Mouse (Mus musculus): ENCODE data around the gene Iyd. TPM values are rescaled to one million over a fixed set of nuclear protein-coding genes. Genes with fewer than 3 reads are reported as not detected.
A peak's percentile ranks its signal among the peaks of the same experiment; 100 is the strongest.
"Not testable (repeated sequence)": the region's sequence is repeated elsewhere in the genome, so short reads cannot be mapped to it uniquely, and the experiment has no call there.

The Iyd gene
- 0.68 and 0.87 TPM in 2 replicates for polyA plus RNA-seq (2015; fragmentation: Nextera tagmentation; extraction: Ambion mirVana)

- no peaks in the 10 kb centered on the region for H3K9me3 ChIP-seq (ENCODE audit: control insufficient read depth, low read length)
- no peak within 1 kb of the TSS for H3K27ac ChIP-seq (ENCODE audit: low read depth, low read length)
- no peaks in the 10 kb centered on the region for H3K36me3 ChIP-seq (ENCODE audit: control insufficient read depth, insufficient read depth, low read length)
- WGBS, result 79% methylated on average over 16 of the region's 16 CpGs
- no peaks in the 10 kb centered on the region; the same call in 1 of the 2 replicates for H3K4me1 ChIP-seq (ENCODE audit: control insufficient read depth, insufficient read depth, low read depth, low read length)
- no peak within 1 kb of the TSS for H3K9ac ChIP-seq (ENCODE audit: low read depth, low read length)
- H3K4me2 ChIP-seq (ENCODE audit: low read length), result no peak within 1 kb of the TSS
- no peak for ATAC-seq
- 0 out of 2 replicates have a peak, but pooled peaks cover 3% of the 10 kb centered on the region for H3K27me3 ChIP-seq (replicated peaks; ENCODE audit: control insufficient read depth, insufficient read depth, low read length)
- H3K4me3 ChIP-seq (ENCODE audit: low read length), result no peak within 1 kb of the TSS
Measured at GRCm38 (mm10) chr10:3540003-3540827, at the start of gene Iyd. Gene Iyd, plus strand, starts transcription at chr10:3540240.

- no peaks in the 10 kb centered on the region for H3K9me3 ChIP-seq (ENCODE audit: control insufficient read depth, low read length)
- 51% methylated on average over 2 of the region's 2 CpGs for WGBS
- no peaks in the 10 kb centered on the region for H3K27me3 ChIP-seq (replicated peaks; ENCODE audit: control insufficient read depth, insufficient read depth, low read length)
- no peaks in the 10 kb centered on the region for H3K36me3 ChIP-seq (ENCODE audit: control insufficient read depth, insufficient read depth, low read length)
- no peak overlapping the region for H3K4me3 ChIP-seq (ENCODE audit: low read length)
- no peak overlapping the region for H3K4me2 ChIP-seq (ENCODE audit: low read length)
- H3K27ac ChIP-seq (ENCODE audit: low read depth, low read length), result no peak overlapping the region
- no peaks in the 10 kb centered on the region for H3K4me1 ChIP-seq (ENCODE audit: control insufficient read depth, insufficient read depth, low read depth, low read length)
- H3K9ac ChIP-seq (ENCODE audit: low read depth, low read length), result no peak overlapping the region
- peak; percentile 73; the same call in 1 of the 2 replicates for ATAC-seq
Measured at GRCm38 (mm10) chr10:3496791-3497190, 43.2 kb upstream of the Iyd start.

GRCm38 (mm10) chr10:3500846-3501245 is 39.2 kb upstream of the Iyd start:
- H3K4me1 ChIP-seq (ENCODE audit: control insufficient read depth, insufficient read depth, low read depth, low read length); H3K9me3 ChIP-seq (ENCODE audit: control insufficient read depth, low read length); H3K36me3 ChIP-seq (ENCODE audit: control insufficient read depth, insufficient read depth, low read length); H3K4me3 ChIP-seq (ENCODE audit: low read length); H3K4me2 ChIP-seq (ENCODE audit: low read length); H3K27ac ChIP-seq (ENCODE audit: low read depth, low read length); H3K9ac ChIP-seq (ENCODE audit: low read depth, low read length); ATAC-seq; H3K27me3 ChIP-seq (replicated peaks; ENCODE audit: control insufficient read depth, insufficient read depth, low read length): not testable (repeated sequence)
- WGBS, result 81% methylated on average over 6 of the region's 6 CpGs

GRCm38 (mm10) chr10:3507484-3508221 is 32.4 kb upstream of the Iyd start:
- ATAC-seq, result peak; percentile 70
- Histone ChIP-seq H3K9ac (ENCODE audit: low read depth, low read length) (no peak overlapping the region), H3K9me3 (ENCODE audit: control insufficient read depth, low read length) (no peaks in the 10 kb centered on the region), H3K36me3 (ENCODE audit: control insufficient read depth, insufficient read depth, low read length) (no peaks in the 10 kb centered on the region), H3K4me1 (ENCODE audit: control insufficient read depth, insufficient read depth, low read depth, low read length) (peaks cover 8% of the 10 kb centered on the region), H3K4me2 (ENCODE audit: low read length) (no peak overlapping the region), H3K27ac (ENCODE audit: low read depth, low read length) (no peak overlapping the region), H3K4me3 (ENCODE audit: low read length) (no peak overlapping the region), H3K27me3 (replicated peaks; ENCODE audit: control insufficient read depth, insufficient read depth, low read length) (no peaks in the 10 kb centered on the region)
- WGBS, result 41% methylated on average over 8 of the region's 8 CpGs

GRCm38 (mm10) chr10:3508222-3508588 is 31.8 kb upstream of the Iyd start:
- H3K4me3 ChIP-seq (ENCODE audit: low read length), result no peak overlapping the region
- H3K27me3 ChIP-seq (replicated peaks; ENCODE audit: control insufficient read depth, insufficient read depth, low read length), result no peaks in the 10 kb centered on the region
- no peak overlapping the region for H3K27ac ChIP-seq (ENCODE audit: low read depth, low read length)
- H3K36me3 ChIP-seq (ENCODE audit: control insufficient read depth, insufficient read depth, low read length), result no peaks in the 10 kb centered on the region
- H3K4me1 ChIP-seq (ENCODE audit: control insufficient read depth, insufficient read depth, low read depth, low read length), result peaks cover 8% of the 10 kb centered on the region
- WGBS, result 62% methylated on average over 2 of the region's 2 CpGs
- H3K9me3 ChIP-seq (ENCODE audit: control insufficient read depth, low read length), result no peaks in the 10 kb centered on the region
- no peak for ATAC-seq
- no peak overlapping the region for H3K4me2 ChIP-seq (ENCODE audit: low read length)
- no peak overlapping the region for H3K9ac ChIP-seq (ENCODE audit: low read depth, low read length)

GRCm38 (mm10) chr10:3508746-3509145 is 31.3 kb upstream of the Iyd start:
- no peak overlapping the region for H3K9ac ChIP-seq (ENCODE audit: low read depth, low read length)
- no peaks in the 10 kb centered on the region for H3K9me3 ChIP-seq (ENCODE audit: control insufficient read depth, low read length)
- no peak for ATAC-seq
- peaks cover 8% of the 10 kb centered on the region for H3K4me1 ChIP-seq (ENCODE audit: control insufficient read depth, insufficient read depth, low read depth, low read length)
- H3K27me3 ChIP-seq (replicated peaks; ENCODE audit: control insufficient read depth, insufficient read depth, low read length), result no peaks in the 10 kb centered on the region
- no peak overlapping the region for H3K4me3 ChIP-seq (ENCODE audit: low read length)
- no peak overlapping the region for H3K27ac ChIP-seq (ENCODE audit: low read depth, low read length)
- H3K36me3 ChIP-seq (ENCODE audit: control insufficient read depth, insufficient read depth, low read length), result no peaks in the 10 kb centered on the region
- 66% methylated on average over 2 of the region's 2 CpGs for WGBS
- no peak overlapping the region for H3K4me2 ChIP-seq (ENCODE audit: low read length)

- Histone ChIP-seq H3K27me3 (replicated peaks; ENCODE audit: control insufficient read depth, insufficient read depth, low read length) (no peaks in the 10 kb centered on the region), H3K36me3 (ENCODE audit: control insufficient read depth, insufficient read depth, low read length) (no peaks in the 10 kb centered on the region), H3K27ac (ENCODE audit: low read depth, low read length) (peak overlapping the region; percentile 8; the same call in 1 of the 2 replicates), H3K4me1 (ENCODE audit: control insufficient read depth, insufficient read depth, low read depth, low read length) (peaks cover 8% of the 10 kb centered on the region), H3K9me3 (ENCODE audit: control insufficient read depth, low read length) (no peaks in the 10 kb centered on the region), H3K4me2 (ENCODE audit: low read length) (no peak overlapping the region), H3K9ac (ENCODE audit: low read depth, low read length) (no peak overlapping the region), H3K4me3 (ENCODE audit: low read length) (no peak overlapping the region)
- 37% methylated on average over 7 of the region's 7 CpGs for WGBS
- peak; percentile 38 for ATAC-seq
Measured at GRCm38 (mm10) chr10:3509663-3510277, 30.3 kb upstream of the Iyd start.

GRCm38 (mm10) chr10:3510486-3510885 is 29.6 kb upstream of the Iyd start:
- no peak for ATAC-seq
- no peak overlapping the region for H3K27ac ChIP-seq (ENCODE audit: low read depth, low read length)
- 69% methylated on average over 3 of the region's 3 CpGs for WGBS

GRCm38 (mm10) chr10:3511401-3511800 is 28.6 kb upstream of the Iyd start:
- H3K4me3 ChIP-seq (ENCODE audit: low read length), result no peak overlapping the region
- no peak overlapping the region for H3K4me2 ChIP-seq (ENCODE audit: low read length)
- H3K4me1 ChIP-seq (ENCODE audit: control insufficient read depth, insufficient read depth, low read depth, low read length), result peaks cover 8% of the 10 kb centered on the region
- no peaks in the 10 kb centered on the region for H3K36me3 ChIP-seq (ENCODE audit: control insufficient read depth, insufficient read depth, low read length)
- no peaks in the 10 kb centered on the region for H3K9me3 ChIP-seq (ENCODE audit: control insufficient read depth, low read length)
- H3K27me3 ChIP-seq (replicated peaks; ENCODE audit: control insufficient read depth, insufficient read depth, low read length), result no peaks in the 10 kb centered on the region
- no peak overlapping the region for H3K9ac ChIP-seq (ENCODE audit: low read depth, low read length)
- no peak overlapping the region for H3K27ac ChIP-seq (ENCODE audit: low read depth, low read length)
- WGBS, result 68% methylated on average over 3 of the region's 3 CpGs
- no peak for ATAC-seq

More at GRCm38 (mm10) chr10:3510486-3510885, 29.6 kb upstream of the Iyd start:
- Histone ChIP-seq H3K4me2 (ENCODE audit: low read length) (no peak overlapping the region), H3K27me3 (replicated peaks; ENCODE audit: control insufficient read depth, insufficient read depth, low read length) (no peaks in the 10 kb centered on the region), H3K9ac (ENCODE audit: low read depth, low read length) (no peak overlapping the region), H3K9me3 (ENCODE audit: control insufficient read depth, low read length) (no peaks in the 10 kb centered on the region), H3K4me1 (ENCODE audit: control insufficient read depth, insufficient read depth, low read depth, low read length) (peaks cover 8% of the 10 kb centered on the region), H3K36me3 (ENCODE audit: control insufficient read depth, insufficient read depth, low read length) (no peaks in the 10 kb centered on the region), H3K4me3 (ENCODE audit: low read length) (no peak overlapping the region)

Data from hindbrain, embryonic 16.5 days (tissue).